Mouse (Mus musculus) midbrain, postnatal 0 days (tissue): Measurements from ENCODE around the gene Prm3. TPM values are rescaled to one million over a fixed set of nuclear protein-coding genes. Genes with fewer than 3 reads are reported as not detected.

Experiments used
- ATAC-seq: fragments of 200-750 bp; cut with Nextera tagmentation; 2 replicates; pipeline ENCODE4 v1.8.0; 2017; ENCODE audit warnings: moderate number of reproducible peaks, mild to moderate bottlenecking, moderate TSS enrichment, moderate library complexity; ENCODE audit not compliant: low FRiP score
- DNase-seq: peaks from one replicate; pipeline ENCODE4 v3.0.0-alpha.2; 2015; ENCODE audit warnings: low spot score
- H3K27ac ChIP-seq: fragments of 300-500 bp; sonication (generic); 2 replicates; pipeline ENCODE4 v1.5.1; 2014; ENCODE audit warnings: low read depth, mild to moderate bottlenecking, low read length, mixed read lengths
- H3K27me3 ChIP-seq: fragments of 300-500 bp; sonication (generic); 2 replicates; pipeline ENCODE4 v1.6.1; 2014; ENCODE audit warnings: low read length, control low read depth, mixed read lengths; ENCODE audit not compliant: insufficient read depth
- H3K36me3 ChIP-seq: fragments of 300-500 bp; sonication (generic); 2 replicates; pipeline ENCODE4 v1.6.1; 2014; ENCODE audit warnings: low read length, control low read depth, mixed read lengths; ENCODE audit not compliant: insufficient read depth
- H3K4me1 ChIP-seq: fragments of 300-500 bp; sonication (generic); 2 replicates; pipeline ENCODE4 v1.6.1; 2014; ENCODE audit warnings: mild to moderate bottlenecking, control low read depth, antibody characterized with exemption, low read length, mixed read lengths; ENCODE audit not compliant: insufficient read depth
- H3K4me2 ChIP-seq: fragments of 300-500 bp; sonication (generic); 2 replicates; pipeline ENCODE4 v1.6.1; 2014; ENCODE audit warnings: low read depth, mild to moderate bottlenecking, low read length, mixed read lengths; ENCODE audit not compliant: poor library complexity, severe bottlenecking
- H3K4me3 ChIP-seq: fragments of 300-500 bp; sonication (generic); 2 replicates; pipeline ENCODE4 v1.5.1; 2014; ENCODE audit warnings: low read depth, mild to moderate bottlenecking, low read length, moderate library complexity
- H3K9ac ChIP-seq: fragments of 300-500 bp; sonication (generic); replicated peaks from 2 replicates; pipeline ENCODE4 v1.6.1; 2014; ENCODE audit warnings: mild to moderate bottlenecking, low read length, moderate library complexity, mixed read lengths; ENCODE audit not compliant: poor library complexity, severe bottlenecking
- H3K9me3 ChIP-seq: fragments of 300-500 bp; sonication (generic); 2 replicates; pipeline ENCODE4 v1.6.1; 2016; ENCODE audit warnings: low read length, control low read depth
- CTCF ChIP-seq: IDR thresholded peaks from 2 replicates; pipeline ENCODE4 v1.5.1; 2016; ENCODE audit warnings: antibody characterized with exemption, mild to moderate bottlenecking
- WGBS: fragments of 180-500 bp; shearing (Covaris S2); extraction: QIAGEN DNeasy Blood & Tissue Kit; methylation state at CpG from one replicate; pipeline ENCODE4 v1.1.7; 2014; 5-methylcytosine and 5-hydroxymethylcytosine counted together
- polyA plus RNA-seq: library from polyadenylated mRNA; unstranded; fragments of >200 nt; fragmentation: Nextera tagmentation; extraction: Ambion mirVana; gene quantifications from 2 replicates; pipeline ENCODE4 v1.2.1, GENCODE M21; 2015
- total RNA-seq: library from RNA; depleted of rRNA; stranded (reverse); fragments of >200 nt; gene quantifications from 2 replicates; pipeline ENCODE4 v1.2.3, GENCODE M21; 2014

Gene Prm3
- total and polyA plus RNA-seq, 2 experiments from 2014 or later, result not detected

DNA sequence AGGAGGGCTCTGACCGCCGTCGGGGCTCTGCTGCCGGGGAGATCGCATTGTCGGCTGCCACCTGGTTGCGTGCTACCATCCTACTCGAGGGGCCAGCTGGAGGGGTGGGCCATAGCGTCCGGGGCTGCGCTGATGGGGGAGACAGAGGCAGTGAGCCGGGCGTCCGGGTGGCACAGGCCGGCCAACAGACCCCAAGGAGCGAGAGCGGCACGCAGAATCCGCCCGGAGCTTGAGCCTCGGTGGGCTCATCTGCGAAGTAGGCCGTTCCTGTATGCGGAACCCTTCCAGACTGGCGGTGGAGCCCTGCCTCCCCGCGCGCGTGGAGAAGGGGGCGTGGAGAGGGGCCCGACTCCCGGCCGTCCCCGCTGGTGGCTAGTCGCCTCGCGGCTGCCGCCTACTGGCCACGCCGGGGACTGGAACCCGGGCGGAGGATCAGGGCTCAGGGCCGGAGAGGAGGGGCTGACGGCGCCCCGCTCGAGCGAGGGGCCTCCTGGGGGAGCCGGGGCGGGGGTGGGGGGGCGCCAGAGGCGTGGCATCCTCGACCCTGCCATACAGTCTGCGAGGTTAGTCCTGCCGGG is 5.8 kb downstream of the Prm3 start:
- peak overlapping the region; percentile 65 for H3K4me3 ChIP-seq
- TF ChIP-seq CTCF, result peak; percentile 85
- H3K9ac ChIP-seq, result peak overlapping the region; percentile 82
- H3K27ac ChIP-seq, result peak overlapping the region; percentile 90
- H3K27me3 ChIP-seq, result no peaks in the 10 kb centered on the region; the same call in 1 of the 2 replicates
- H3K36me3 ChIP-seq, result no peaks in the 10 kb centered on the region
- H3K9me3 ChIP-seq, result no peaks in the 10 kb centered on the region
- DNase-seq (peak; percentile 89), ATAC-seq (peak; percentile 87)
- peaks cover 11% of the 10 kb centered on the region; the same call in 1 of the 2 replicates for H3K4me1 ChIP-seq
- H3K4me2 ChIP-seq, result peak overlapping the region; percentile 99
- under 1% methylated on average over 46 of the region's 55 CpGs for WGBS

DNA sequence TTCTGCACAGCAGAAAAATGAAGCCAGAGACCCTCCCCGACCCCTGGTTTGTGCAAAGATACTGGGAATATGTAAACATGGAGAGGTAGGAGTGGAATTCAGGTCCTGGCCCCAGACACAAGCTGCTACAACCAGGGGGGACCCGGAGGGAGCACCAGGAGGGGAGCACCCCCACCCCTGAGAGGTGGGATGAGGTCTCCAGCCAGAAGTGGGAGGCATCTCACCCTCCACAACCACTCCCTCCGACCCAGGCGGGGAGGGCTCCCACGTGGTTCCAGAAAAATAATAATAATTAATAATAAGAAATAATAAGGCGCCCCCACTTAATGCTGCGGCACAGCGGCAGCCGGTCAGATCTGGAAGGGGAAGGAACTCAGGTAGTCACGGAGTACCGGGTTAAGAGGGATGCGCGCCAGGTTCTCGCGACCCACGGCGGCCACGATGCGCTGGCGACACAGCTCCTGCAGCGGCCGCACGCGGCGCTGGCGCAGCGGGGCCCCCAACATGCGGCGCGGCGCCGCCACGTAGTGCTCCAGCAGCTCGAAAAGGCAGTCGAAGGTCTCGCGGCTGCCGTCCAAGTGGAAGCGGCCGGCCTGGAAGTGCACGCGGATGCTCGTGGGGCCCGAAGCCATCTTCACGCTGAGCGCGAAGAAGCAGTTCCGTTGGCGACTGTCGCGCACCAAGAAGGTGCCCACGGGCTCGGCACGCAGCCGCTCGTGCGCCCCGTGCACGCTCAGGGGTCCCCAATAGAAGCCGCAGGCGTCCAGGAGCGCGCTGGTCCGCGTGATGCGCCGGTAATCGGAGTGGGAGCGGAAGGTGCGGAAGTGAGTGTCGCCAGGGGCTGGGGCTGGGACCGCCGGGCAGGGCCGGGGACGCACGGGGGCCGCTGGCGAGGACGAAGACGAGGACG is 6.6 kb downstream of the Prm3 start:
- Histone ChIP-seq H3K27me3 (no peaks in the 10 kb centered on the region; the same call in 1 of the 2 replicates), H3K36me3 (no peaks in the 10 kb centered on the region), H3K4me2 (peak overlapping the region; percentile 99), H3K4me3 (peak overlapping the region; percentile 65), H3K9me3 (no peaks in the 10 kb centered on the region), H3K9ac (peak overlapping the region; percentile 82), H3K4me1 (peaks cover 11% of the 10 kb centered on the region; the same call in 1 of the 2 replicates), H3K27ac (peak overlapping the region; percentile 90)
- 5% methylated on average over 78 of the region's 81 CpGs for WGBS
- DNase-seq (peak; percentile 63), ATAC-seq (peak; percentile 5)
- no peak for TF ChIP-seq CTCF

DNA sequence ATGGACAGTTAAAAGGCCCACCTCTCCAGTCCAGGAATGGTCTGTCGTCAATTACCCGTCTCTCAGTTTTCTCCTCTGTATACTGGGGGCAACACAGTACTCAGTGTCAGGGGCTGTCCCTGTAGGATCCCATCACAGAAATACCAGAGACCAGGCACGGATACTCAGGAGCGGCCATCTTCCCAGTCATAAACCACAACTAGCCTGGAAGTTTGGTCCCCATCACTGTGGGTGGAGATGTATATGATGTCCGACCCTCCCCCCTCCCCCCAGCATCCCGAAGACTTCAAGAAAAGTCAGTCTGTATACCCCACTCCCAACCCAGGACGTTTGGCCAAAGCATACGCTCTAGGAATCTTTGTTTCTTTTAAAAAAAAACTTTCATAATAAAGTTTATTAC is 7.3 kb downstream of the Prm3 start:
- H3K9ac ChIP-seq, result no peak overlapping the region
- TF ChIP-seq CTCF, result no peak
- DNase-seq (no peak), ATAC-seq (no peak)
- peaks cover 11% of the 10 kb centered on the region; the same call in 1 of the 2 replicates for H3K4me1 ChIP-seq
- H3K4me3 ChIP-seq, result peak overlapping the region; percentile 65; the same call in 1 of the 2 replicates
- H3K4me2 ChIP-seq, result peak overlapping the region; percentile 99
- no peaks in the 10 kb centered on the region; the same call in 1 of the 2 replicates for H3K27me3 ChIP-seq
- WGBS, result 70% methylated on average over 8 of the region's 8 CpGs
- H3K9me3 ChIP-seq, result no peaks in the 10 kb centered on the region
- no peak overlapping the region for H3K27ac ChIP-seq
- H3K36me3 ChIP-seq, result no peaks in the 10 kb centered on the region

DNA sequence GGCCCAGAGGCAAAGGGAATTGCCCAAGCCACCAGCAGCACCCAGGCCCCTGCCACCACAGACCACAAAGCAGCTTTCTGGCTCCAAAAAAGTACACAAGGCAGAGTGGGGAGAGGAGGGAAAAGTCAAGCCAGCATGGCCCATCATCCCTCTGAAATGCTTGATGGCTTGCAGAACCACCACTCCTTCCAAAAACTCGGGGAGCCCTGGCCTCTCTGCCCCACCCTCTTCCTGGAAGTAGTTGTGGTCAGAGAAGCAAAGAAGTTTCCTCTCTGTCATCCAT is 7.6 kb downstream of the Prm3 start:
- H3K9me3 ChIP-seq, result no peaks in the 10 kb centered on the region
- no peak overlapping the region for H3K27ac ChIP-seq
- H3K27me3 ChIP-seq, result no peaks in the 10 kb centered on the region; the same call in 1 of the 2 replicates
- H3K9ac ChIP-seq, result no peak overlapping the region
- no peak overlapping the region for H3K4me3 ChIP-seq
- H3K4me1 ChIP-seq, result peaks cover 11% of the 10 kb centered on the region; the same call in 1 of the 2 replicates
- peak overlapping the region; percentile 99 for H3K4me2 ChIP-seq
- DNase-seq (no peak), ATAC-seq (no peak)
- H3K36me3 ChIP-seq, result no peaks in the 10 kb centered on the region
- TF ChIP-seq CTCF, result no peak
- WGBS, result 60% methylated on average over 1 of the region's 1 CpGs

DNA sequence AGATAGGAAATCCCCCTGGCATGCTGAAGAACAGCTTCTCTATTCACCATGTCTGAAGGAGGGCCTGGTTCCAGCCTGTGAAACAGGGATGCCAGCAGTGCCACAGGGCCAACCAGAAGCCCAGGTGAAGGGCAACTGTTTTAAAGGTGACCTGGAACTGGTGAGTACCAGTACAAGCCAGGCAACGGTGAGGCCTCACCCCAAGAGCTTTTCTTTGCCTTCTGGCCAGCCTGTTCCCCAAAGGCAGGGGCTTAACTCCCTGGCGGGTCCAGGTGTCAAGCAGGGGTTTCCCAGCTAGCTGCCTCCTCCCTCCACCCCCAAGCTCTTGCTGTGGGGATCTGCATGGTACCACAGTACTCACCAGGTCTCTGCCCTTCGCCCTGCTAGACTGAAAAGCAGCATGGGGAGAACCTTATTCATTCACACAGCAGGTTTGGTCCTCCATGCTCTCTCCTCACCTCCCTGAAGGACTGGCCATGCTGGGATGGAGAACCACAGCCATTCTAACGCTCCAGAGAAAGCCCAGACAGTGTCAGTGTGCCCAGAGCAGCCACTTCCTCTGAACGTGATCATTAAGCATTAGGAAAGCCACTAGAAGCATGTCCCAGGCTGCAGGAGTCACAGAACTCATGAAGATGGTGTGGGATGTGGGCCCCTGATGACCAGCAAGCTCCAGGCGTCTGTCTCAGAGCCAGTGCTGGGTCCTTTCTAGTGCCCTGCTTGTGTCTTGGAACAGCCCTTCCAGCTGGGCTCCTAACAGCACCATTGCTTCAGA is 8.2 kb downstream of the Prm3 start:
- H3K4me2 ChIP-seq, result peak overlapping the region; percentile 99; the same call in 1 of the 2 replicates

More for the DNA sequence above, 8.2 kb downstream of the Prm3 start:
- no peak overlapping the region for H3K27ac ChIP-seq
- H3K4me1 ChIP-seq, result peaks cover 11% of the 10 kb centered on the region; the same call in 1 of the 2 replicates
- WGBS, result 46% methylated on average over 6 of the region's 6 CpGs
- no peak for TF ChIP-seq CTCF
- DNase-seq, result no peak
- no peaks in the 10 kb centered on the region for H3K9me3 ChIP-seq
- ATAC-seq, result no peak
- H3K9ac ChIP-seq, result no peak overlapping the region
- H3K36me3 ChIP-seq, result no peaks in the 10 kb centered on the region
- H3K4me3 ChIP-seq, result no peak overlapping the region
- H3K27me3 ChIP-seq, result no peaks in the 10 kb centered on the region; the same call in 1 of the 2 replicates
